In genomic region chr11:66899426-66899825, GRCm38 (mm10) we compare ENCODE assay signal across 8 mouse cellular contexts. TPM values are rescaled to one million over a fixed set of nuclear protein-coding genes. Genes with fewer than 3 reads are reported as not detected.
DNase-seq lines count a peak whose midpoint lies in the region; ATAC-seq and TF ChIP-seq lines count a peak whose summit lies in the region.
"Had no signal": no experiment of that assay in that cellular context is flagged by ENCODE, and none has a peak within 500 bp of the region (broad histone marks: within the 10 kb centered on the region; RNA-seq: fewer than 3 reads in every experiment).

No protein-coding gene starts in this region.

- no peaks in the 10 kb centered on the region for H3K36me3 ChIP-seq in C2C12 (ENCODE audit: control insufficient read depth, insufficient read depth)
- no peaks in the 10 kb centered on the region for H3K36me3 ChIP-seq in lung, embryonic 14.5 days (ENCODE audit: insufficient read depth)
- H3K36me3 ChIP-seq: limb, embryonic 12.5 days had no signal

- WGBS in lung, embryonic 14.5 days, result 15% methylated on average over 7 of the region's 7 CpGs

- H3K79me3 ChIP-seq in C2C12 (ENCODE audit: low read depth), result no peaks in the 10 kb centered on the region

- DNase-seq in MEL-GATA-1-ER (ENCODE audit: extremely low read depth, low read depth), result peak; percentile 45
- peak; percentile 26 for DNase-seq in cerebellum, adult 11-12 months
- DNase-seq in frontal cortex, postnatal 14 days (ENCODE audit: low spot score in 2 of 2), result peak; percentile 18 to 69
- peak; percentile 49 to 80 for DNase-seq in kidney, postnatal 25 days
- peak; percentile 88 for DNase-seq in lung, embryonic 14.5 days
- DNase-seq in right cerebral cortex, adult 2 months (ENCODE audit: low spot score in 2 of 2), result peak; percentile 83 to 85

- ATAC-seq in lung, embryonic 14.5 days (ENCODE audit: insufficient read depth), result no peak

- TF ChIP-seq CTCF in C2C12 (IDR thresholded peaks at IDR 0.05; ENCODE audit: control insufficient read depth, insufficient read depth, insufficient read length), result peak; percentile 32
- TF ChIP-seq CTCF in lung, embryonic 14.5 days (IDR thresholded peaks at IDR 0.05; ENCODE audit: low read depth), result peak; percentile 85

- no peak overlapping the region for H3ac ChIP-seq in C2C12 (ENCODE audit: control insufficient read depth, insufficient read length, low read depth)

- H3K27me3 ChIP-seq in C2C12 (ENCODE audit: control insufficient read depth, insufficient read depth, insufficient read length), result peaks cover 11% of the 10 kb centered on the region
- no peaks in the 10 kb centered on the region for H3K27me3 ChIP-seq in lung, embryonic 14.5 days (ENCODE audit: insufficient read depth, low read length)

- H3K4me1 ChIP-seq in lung, embryonic 14.5 days (ENCODE audit: insufficient read depth), result no peaks in the 10 kb centered on the region
- H3K4me1 ChIP-seq: limb, embryonic 12.5 days had no signal

- no peak overlapping the region for H3K4me3 ChIP-seq in C2C12 (ENCODE audit: insufficient read depth, poor library complexity, severe bottlenecking)
- no peak overlapping the region for H3K4me3 ChIP-seq in lung, embryonic 14.5 days (ENCODE audit: low read depth, low read length)
- H3K4me3 ChIP-seq: limb, embryonic 12.5 days had no signal

- H3K79me2 ChIP-seq in C2C12 (ENCODE audit: control insufficient read depth, insufficient read depth), result no peaks in the 10 kb centered on the region

- H3K9ac ChIP-seq in lung, embryonic 14.5 days, result no peak overlapping the region
- H3K9ac ChIP-seq: limb, embryonic 12.5 days had no signal

- no peak overlapping the region for H3K27ac ChIP-seq in lung, embryonic 14.5 days (ENCODE audit: low read depth)
- H3K27ac ChIP-seq: limb, embryonic 12.5 days had no signal

- no peak overlapping the region for H3K4me2 ChIP-seq in lung, embryonic 14.5 days
- H3K4me2 ChIP-seq: limb, embryonic 12.5 days had no signal

- H3K9me3 ChIP-seq in lung, embryonic 14.5 days (ENCODE audit: low read depth, low read length), result no peaks in the 10 kb centered on the region

TF ChIP-seq in C2C12, 6 proteins besides CTCF, POLR2A, EP300 and RAD21:
- TF ChIP-seq MYOG (IDR thresholded peaks at IDR 0.05; ENCODE audit: control insufficient read depth, extremely low read depth, insufficient read length) (no peak), MAX (IDR thresholded peaks at IDR 0.05) (no peak), USF1 (IDR thresholded peaks at IDR 0.05; ENCODE audit: low read depth) (no peak), CEBPB (IDR thresholded peaks at IDR 0.05; ENCODE audit: low read depth) (no peak)

RNA-seq across cellular contexts. Expression of gene Pirt, which starts 12.4 kb away (rescaled TPM):
- polyA plus RNA-seq in C2C12 (2012; fragmentation: generic; extraction: Trizol), result not detected
- polyA plus RNA-seq in lung, embryonic 14.5 days (2014; fragmentation: Nextera tagmentation; extraction: Ambion mirVana), result 0.29 and 0.55 TPM in 2 replicates

RNA-seq across cellular contexts. Expression of gene Tmem238l, which starts 57.0 kb away (rescaled TPM):
- not detected for polyA plus RNA-seq in C2C12 (2012; fragmentation: generic; extraction: Trizol)
- polyA plus RNA-seq in lung, embryonic 14.5 days (2014; fragmentation: Nextera tagmentation; extraction: Ambion mirVana), result not detected in 2 replicates
- polyA plus RNA-seq: limb, embryonic 12.5 days had no signal

Comparison
In these comparisons a context has a peak if more than half of its experiments do, and no peak if none do; other contexts are left out.
1. DNase-seq: peak in every context shown above with its lines; median percentile 88 in lung, embryonic 14.5 days; 84 in right cerebral cortex, adult 2 months; 64 in kidney, postnatal 25 days; 45 in MEL-GATA-1-ER; 44 in frontal cortex, postnatal 14 days; 26 in cerebellum, adult 11-12 months.